Mouse (Mus musculus): Measurements from ENCODE around the gene Ntn5. TPM values are rescaled to one million over a fixed set of nuclear protein-coding genes. Genes with fewer than 3 reads are reported as not detected.

Gene Ntn5
- total RNA-seq, 2 experiments from 2014 or later, result 0.91 to 1.5 TPM

DNA sequence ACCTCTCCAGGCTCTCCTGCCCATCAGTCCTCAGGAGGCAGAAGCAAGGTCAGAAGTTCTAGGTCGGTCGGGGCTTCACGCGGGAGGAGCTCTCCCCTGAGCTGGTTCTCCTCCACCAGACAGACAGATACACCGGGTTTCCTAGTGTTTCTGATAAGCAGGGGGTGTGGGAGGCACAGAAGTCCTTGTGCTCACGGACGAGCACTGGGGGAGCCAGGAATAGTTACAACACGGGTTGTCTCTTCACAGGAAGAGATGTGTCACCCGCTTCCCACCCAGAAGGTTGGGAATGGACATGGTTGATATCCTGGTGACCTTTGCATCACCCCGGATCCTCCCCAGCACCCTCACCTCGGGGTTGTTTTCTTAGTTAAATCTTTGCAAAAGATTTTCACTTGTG lies 6.0 kb downstream of the Ntn5 start:
- intact Hi-C loops (cut with DNase I), result no loop called here
- DNase-seq (ENCODE audit: low spot score in 2 of 2), result no peak

DNA sequence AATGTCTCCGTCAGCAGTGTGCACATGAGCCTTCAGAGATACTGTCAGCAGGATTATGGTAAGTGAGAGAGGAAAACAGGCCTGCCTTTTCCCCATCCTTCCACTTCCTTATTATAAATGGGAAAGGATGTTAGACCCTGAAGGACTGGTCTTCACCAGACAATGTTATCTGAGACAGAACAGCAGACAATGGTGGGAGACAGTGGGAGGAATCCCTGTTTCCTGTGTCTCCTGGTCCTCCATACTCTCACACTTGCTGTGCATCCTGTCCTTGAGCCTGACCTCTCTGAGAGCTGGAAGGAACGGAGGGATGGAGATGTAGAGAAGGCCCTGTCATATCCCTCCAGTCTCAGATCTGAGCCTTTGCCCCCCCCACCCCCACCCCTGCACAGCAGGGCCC lies 8.5 kb downstream of the Ntn5 start:
- intact Hi-C loops (cut with DNase I), result no loop called here

DNA sequence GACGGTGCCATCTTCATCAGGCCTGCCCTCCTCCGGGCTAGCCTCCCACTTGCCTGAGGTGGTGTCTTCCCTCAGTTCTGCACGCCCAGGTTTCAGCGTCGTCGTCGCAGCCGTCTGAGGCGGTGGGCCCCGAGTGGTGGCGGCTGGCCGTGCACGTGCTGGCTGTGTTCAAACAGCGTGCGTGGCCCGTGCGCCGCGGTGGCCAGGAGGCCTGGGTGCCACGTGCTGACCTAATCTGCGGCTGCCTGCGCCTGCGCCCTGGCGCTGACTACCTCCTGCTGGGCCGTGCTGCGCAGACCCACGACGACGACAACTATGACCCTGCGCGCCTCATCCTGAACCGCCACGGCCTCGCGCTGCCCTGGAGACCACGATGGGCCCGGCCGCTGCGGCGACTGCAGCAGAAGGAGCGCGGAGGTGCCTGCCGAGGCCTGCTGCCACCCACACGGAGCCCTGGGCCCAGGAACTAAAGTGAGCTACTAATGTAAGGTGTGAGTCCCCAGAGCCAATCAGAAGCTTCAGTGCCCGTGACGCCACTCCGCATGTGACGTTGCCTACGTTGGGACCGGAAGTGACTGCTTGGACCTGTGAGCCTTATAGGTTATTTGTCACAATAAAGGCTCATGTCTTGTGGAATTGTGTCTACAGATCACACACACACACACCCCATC lies 10.2 kb downstream of the Ntn5 start, which contains the start of gene Sec1:
Sec1 (minus strand) TSS at position 482 of the 671 bp plus-strand sequence.
- no peak for DNase-seq (ENCODE audit: low spot score in 2 of 2)
- intact Hi-C loops (cut with DNase I), result no loop called here

More for the DNA sequence above, 8.5 kb downstream of the Ntn5 start:
- no peak for DNase-seq (ENCODE audit: low spot score in 2 of 2)

DNA sequence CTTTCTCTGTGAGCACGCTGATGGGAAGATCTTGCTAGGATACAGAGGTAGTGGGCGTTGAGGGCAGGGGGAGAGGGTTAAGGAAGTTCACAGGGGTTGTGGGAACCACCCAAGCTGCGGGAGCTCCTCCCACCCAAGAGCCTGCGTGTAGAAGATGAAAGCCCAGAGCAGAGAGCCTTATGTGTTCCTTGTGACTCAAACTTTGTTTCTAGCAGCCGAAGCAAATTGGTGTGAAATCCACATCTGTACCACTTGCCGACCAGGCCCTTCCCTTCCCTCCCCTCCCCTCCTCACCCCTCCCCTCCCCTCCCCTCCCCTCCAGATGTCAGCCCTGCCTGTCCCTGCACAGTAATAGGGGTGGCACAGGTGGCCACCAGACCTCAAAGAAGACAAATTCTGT lies 11.3 kb downstream of the Ntn5 start:
- no peak for DNase-seq (ENCODE audit: low spot score in 2 of 2)
- intact Hi-C loops (cut with DNase I), result loop anchor here (5.0 kb wide), 1 partner anchor 53 kb away; no protein-coding TSS in a partner anchor

DNA sequence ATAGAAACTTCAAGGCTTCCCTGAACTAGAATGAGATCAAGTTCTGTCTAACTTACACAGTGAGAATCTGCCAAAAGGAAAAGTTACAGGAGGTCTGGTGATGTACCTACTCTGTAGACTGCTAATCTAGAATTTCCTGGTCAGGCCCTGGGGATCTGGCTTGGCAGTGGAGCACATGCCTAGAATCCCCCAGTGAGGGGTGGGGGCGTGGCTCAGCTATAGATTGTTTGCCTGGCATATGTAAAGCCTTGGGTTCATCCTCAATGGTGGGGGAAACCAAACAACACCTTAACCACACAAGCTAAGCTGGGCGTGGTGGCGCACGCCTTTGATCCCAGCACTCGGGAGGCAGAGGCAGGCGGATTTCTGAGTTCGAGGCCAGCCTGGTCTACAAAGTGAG lies 14.1 kb downstream of the Ntn5 start:
- DNase-seq (ENCODE audit: low spot score in 2 of 2), result no peak
- intact Hi-C loops (cut with DNase I), result loop anchor here (5.0 kb wide), 1 partner anchor 56 kb away; no protein-coding TSS in a partner anchor

DNA sequence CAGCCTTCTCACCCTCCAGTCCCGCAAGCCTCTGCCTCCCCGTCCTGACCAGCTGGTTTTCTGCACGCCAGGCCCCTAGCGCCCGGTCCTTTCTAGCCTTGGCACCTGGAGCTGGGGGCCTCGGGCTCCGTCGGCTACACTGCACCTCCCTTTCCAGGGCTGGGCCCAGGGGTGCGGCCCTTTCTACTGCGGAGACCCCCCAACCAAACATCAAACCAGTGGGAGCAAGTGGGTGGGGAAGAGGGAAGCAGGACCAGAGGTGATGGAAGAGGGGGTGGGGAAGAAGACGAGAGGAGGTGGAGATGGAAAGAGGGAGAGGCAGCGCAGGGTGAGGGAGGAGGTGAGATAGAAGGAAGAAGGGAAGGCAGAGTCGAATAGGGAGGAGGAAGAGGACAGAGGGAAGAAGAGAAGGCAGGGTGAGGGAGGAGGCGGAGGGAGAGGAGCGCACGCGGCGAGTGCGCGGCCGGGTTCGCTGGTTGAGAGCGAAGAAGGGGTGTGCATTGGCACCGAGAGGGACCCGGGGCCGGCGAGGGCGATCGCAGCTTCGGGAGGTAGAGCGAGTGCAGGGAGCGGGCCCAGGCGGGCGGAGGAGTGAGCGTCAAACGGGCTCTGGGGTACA lies 15.8 kb downstream of the Ntn5 start, which contains the start of gene Car11:
Car11 (plus strand) TSS at position 321 of the 619 bp plus-strand sequence.
- DNase-seq (ENCODE audit: low spot score in 2 of 2), result peak in 1 of 2 experiments; percentile 60

DNA sequence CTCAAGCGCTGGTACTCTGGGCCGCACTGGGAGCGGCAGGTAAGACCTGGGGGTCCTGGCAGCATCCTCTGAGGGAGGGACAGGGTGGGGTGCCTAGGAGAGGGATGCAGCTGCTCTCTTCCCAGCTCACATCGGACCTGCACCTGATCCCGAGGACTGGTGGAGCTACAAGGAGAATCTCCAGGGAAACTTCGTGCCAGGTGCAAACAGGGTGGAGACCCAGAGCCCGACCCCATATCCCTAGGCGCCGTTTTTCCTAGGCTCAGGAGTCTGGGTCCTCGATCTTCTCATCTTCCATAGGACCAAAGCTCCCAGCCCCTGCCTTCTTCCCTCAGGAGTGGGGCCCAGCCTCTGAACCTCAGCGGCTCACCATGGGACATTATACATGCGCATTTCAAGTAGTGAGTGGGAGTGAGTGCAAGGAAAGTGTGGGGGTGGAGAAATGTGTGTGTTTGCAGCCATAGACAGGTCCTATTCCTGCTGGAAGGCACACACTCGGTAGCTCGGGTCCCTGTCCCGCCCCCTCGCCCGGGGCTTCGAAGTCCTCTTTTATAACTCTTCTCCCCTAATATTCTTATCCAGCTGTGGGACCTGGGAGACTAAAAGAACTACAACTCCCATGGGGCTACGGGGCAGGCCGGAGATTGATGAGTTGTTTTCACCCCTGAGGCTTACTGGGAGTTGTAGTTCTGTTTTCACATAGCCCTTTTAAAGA lies 16.6 kb downstream of the Ntn5 start:
- DNase-seq (ENCODE audit: low spot score in 2 of 2), result peak; percentile 82 to 93
- intact Hi-C loops (cut with DNase I), result loop anchor here (10.0 kb wide), 1 partner anchor 236 kb away; the partner anchor contains the start of gene Bax

More for the DNA sequence above, 15.8 kb downstream of the Ntn5 start, which contains the start of gene Car11:
- intact Hi-C loops (cut with DNase I), result loop anchor here (5.0 to 10.0 kb wide), 2 partner anchors 57 to 235 kb away; partner anchors contain the start of gene Bax

DNA sequence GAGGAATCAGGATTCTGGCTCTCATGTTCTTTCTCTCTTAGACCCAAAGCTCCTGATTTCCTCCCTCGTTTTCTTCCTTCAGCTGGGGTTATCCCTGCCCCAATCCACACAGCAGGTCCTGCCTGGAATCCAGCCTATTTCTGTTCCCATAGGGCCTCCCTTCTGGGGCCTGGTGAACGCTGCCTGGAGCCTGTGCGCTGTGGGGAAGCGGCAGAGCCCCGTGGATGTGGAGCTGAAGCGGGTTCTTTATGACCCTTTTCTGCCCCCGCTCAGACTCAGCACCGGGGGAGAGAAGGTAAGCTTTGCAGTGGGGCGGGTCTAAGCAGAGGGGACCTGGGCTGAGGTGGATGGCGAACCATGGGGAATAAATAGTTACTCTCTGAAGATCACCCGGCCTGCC lies 17.2 kb downstream of the Ntn5 start:
- intact Hi-C loops (cut with DNase I), result loop anchor here (10.0 kb wide), 1 partner anchor 236 kb away; the partner anchor contains the start of gene Bax
- DNase-seq (ENCODE audit: low spot score in 2 of 2), result no peak

DNA sequence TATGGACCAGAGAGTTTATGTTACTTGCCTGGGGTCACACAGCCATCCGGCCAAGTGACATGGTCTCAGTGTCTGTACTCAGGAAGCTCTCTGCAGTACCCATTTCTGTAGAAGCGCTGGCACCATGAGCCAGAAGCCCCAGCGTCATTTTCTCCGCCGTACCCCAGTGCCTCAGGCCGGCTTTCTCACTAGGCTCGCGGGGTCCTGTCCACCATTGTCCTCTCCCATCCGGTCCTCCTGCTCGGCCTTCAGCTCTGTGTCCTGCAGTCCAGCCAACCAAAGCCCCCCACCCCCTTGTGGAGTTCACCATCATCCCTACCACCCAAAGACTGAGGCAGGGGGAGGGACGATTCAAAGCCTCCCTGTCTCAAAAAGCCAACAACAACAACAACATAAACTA lies 17.8 kb downstream of the Ntn5 start:
- intact Hi-C loops (cut with DNase I), result loop anchor here (10.0 kb wide), 1 partner anchor 237 kb away; the partner anchor contains the start of gene Bax
- DNase-seq (ENCODE audit: low spot score in 2 of 2), result no peak

DNA sequence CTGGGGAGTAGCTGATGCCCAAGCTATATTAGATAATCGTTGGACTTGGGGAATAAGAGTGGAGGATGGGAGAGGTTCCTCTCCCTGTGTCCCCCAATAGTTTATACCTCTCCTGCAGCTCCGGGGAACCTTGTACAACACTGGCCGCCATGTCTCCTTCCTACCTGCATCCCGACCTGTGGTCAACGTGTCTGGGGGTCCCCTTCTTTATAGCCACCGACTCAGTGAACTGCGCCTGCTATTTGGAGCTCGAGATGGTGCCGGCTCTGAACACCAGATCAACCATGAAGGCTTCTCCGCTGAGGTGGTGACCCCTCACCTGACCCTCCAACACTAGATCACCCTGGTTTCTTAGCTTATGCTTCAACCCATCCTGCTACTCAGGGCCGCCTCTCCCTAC lies 18.5 kb downstream of the Ntn5 start:
- intact Hi-C loops (cut with DNase I), result loop anchor here (10.0 kb wide), 1 partner anchor 238 kb away; the partner anchor contains the start of gene Bax
- no peak for DNase-seq (ENCODE audit: low spot score in 2 of 2)

DNA sequence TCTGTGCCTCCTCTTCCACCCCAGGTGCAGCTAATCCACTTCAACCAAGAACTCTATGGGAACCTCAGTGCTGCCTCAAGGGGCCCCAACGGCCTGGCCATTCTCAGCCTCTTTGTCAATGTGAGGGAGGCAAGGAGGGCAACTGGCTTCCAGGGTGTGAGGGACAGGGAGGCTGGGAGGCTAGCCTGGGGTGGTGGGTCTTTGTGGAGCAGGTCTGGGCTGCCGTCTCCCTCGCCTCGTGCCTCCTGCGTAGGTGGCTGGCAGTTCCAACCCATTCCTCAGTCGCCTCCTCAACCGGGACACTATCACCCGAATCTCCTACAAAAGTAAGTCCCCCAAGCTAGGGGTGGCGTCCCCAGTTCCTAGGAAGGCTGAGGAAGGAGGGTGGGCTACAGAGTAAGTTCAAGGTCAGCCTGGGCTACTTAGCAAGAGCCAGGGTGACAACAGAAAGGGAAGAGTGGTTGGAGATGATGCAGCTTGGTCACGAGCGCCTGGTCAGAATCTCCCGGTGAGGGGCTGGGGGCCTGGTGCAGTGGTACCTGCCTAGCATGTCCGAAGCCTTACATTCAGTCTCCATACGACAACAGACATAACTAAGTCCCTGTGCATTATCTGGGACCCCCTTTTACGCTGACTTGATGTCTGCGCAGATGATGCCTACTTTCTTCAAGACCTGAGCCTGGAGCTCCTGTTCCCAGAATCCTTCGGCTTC lies 19.1 kb downstream of the Ntn5 start:
- intact Hi-C loops (cut with DNase I), result loop anchor here (10.0 kb wide), 1 partner anchor 238 kb away; the partner anchor contains the start of gene Bax
- no peak for DNase-seq (ENCODE audit: low spot score in 2 of 2)

DNA sequence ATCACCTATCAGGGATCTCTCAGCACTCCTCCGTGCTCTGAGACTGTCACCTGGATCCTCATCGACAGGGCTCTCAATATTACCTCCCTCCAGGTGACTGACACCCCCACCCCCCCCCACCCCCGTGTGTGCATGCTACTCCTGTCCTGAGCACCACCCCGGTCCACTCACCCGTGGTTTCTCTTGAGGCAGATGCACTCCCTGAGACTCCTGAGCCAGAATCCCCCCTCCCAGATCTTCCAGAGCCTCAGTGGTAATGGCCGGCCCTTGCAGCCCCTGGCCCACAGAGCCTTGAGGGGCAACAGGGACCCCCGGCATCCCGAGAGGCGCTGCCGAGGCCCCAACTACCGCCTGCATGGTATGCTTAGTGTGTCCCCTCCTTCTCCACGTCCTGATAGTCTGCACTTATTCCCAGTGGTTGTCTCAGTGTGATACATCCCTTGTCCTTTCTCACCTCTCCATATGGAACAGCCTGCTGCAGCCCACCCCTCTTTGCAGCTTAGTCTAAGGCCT lies 19.8 kb downstream of the Ntn5 start:
- no peak for DNase-seq (ENCODE audit: low spot score in 2 of 2)
- intact Hi-C loops (cut with DNase I), result loop anchor here (10.0 kb wide), 1 partner anchor 239 kb away; the partner anchor contains the start of gene Bax

DNA sequence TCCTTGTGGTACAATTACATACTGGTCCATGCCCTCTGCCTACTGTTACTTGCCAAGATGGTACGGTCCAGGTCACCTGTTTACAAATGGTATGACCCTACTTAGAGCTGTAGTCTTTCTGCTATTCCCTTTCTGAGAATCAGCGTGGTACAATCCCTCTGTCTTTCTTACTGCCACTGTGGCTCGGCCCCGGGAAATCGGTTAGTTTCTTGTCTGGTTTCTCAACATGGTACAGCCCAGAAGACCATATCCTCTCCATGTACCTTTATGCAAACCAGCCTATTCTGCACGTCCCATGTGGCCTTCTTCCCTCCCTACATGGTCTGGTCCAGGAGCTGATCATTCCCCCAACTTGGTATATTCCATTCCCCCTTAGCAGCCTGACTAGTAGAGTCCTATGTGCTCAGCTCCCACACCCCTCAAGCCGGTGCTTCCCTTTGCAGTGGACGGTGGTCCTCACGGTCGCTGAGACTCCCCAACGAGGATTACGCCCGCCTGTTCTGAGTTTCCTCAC lies 20.3 kb downstream of the Ntn5 start:
- peak; percentile 84 to 98 for DNase-seq (ENCODE audit: low spot score in 2 of 2)
- intact Hi-C loops (cut with DNase I), result loop anchor here (10.0 kb wide), 1 partner anchor 239 kb away; the partner anchor contains the start of gene Bax

DNA sequence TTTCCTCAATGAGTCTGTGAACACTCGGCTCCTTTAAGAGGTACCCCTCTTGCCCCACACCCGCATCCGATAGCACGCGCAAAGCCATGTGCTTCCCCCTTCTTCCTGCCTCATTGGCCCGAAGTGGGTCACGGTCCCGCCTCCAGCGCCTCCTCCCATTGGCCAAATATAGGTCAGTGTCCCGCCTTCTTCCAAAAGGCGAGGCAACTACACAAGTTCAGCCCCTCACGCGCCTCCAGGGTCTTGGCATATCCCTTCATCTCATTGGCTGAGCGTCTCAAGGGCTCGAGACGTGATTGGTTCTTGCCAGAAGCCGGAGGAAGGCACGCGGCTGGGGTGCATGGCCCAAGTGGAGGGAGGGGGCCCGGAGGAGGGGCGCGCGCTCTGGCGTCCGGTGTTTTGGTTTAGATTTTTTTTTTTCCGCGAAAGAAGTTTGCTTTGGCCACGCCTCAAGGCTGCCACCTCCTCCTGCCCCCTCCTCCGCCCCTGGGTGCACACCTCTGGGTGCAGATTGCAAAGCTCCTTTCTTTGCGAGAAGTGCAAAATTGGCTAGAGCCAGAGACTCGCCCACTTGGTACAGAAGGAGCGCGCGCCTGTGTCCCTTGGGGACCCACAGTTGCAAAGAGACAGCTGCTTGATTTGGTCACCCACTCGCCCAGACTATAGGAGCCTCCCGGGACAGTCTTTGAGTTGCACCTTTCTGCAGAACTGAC lies 21.1 kb downstream of the Ntn5 start, which contains the start of gene Dbp:
Dbp (plus strand) TSS at position 359 of the 713 bp plus-strand sequence.
- intact Hi-C loops (cut with DNase I), result loop anchor here (10.0 kb wide), 1 partner anchor 240 kb away; the partner anchor contains the start of gene Bax
- peak; percentile 99 to 100 for DNase-seq (ENCODE audit: low spot score in 2 of 2)

DNA sequence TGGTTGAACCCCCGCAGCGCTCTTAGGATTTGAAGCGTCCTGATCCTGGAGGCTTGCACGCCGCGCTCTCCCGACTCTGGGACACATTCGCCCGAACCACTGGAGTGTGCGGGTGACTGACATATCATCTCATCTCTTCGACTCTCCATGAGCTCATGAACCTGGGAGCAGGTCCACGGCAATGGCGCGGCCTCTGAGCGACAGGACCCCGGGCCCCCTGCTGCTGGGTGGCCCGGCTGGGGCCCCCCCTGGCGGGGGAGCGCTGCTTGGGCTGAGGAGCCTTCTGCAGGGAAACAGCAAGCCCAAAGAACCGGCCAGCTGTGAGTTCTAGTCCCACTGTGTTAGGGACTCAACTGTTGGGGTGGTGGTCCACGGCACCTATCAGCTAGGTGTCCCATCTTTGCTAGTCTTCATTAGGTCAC lies 21.6 kb downstream of the Ntn5 start:
- intact Hi-C loops (cut with DNase I), result loop anchor here (10.0 kb wide), 1 partner anchor 241 kb away; the partner anchor contains the start of gene Bax

DNA sequence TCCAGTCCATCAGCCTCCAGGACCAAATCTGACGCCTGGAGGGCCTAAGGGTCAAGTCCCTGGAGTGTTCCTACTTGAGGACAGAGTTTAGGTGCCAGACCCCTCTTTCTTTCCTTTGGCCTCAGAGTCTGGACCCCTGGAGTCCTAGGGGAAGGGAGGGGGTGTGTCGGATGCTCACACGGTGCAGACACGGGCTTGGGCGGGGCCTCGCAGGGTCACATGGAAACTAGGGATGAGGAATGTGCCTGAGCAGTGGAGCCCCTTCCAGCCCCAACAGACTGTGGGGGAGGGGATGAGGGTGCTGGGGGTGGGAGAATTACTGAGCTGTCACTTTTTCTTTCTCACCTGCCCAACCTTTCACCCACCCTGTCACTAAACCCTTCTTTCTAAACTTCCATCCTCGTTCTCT lies 22.1 kb downstream of the Ntn5 start:
- intact Hi-C loops (cut with DNase I), result loop anchor here (10.0 kb wide), 1 partner anchor 241 kb away; the partner anchor contains the start of gene Bax
- DNase-seq (ENCODE audit: low spot score in 2 of 2), result peak; percentile 84 to 95

More for the DNA sequence above, 21.6 kb downstream of the Ntn5 start:
- no peak for DNase-seq (ENCODE audit: low spot score in 2 of 2)

DNA sequence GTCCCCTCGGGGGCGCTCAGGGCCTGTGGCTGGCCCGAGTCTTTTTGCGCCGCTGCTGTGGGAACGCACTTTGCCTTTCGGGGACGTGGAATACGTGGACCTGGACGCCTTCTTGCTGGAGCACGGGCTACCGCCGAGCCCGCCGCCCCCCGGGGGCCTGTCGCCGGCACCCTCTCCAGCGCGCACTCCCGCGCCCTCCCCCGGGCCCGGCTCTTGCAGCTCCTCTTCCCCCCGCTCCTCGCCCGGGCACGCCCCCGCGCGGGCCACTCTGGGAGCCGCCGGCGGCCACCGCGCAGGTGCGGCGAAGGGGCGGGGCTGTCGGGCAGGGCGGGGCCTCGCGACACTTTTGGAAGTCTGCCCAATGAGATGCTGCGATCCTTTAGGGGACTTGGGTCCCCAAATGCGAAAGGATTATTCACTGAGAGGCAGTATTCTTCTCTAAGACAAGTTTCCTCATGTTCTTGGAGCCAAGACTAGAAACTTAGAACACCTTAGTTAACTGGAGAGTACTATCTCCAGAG lies 23.0 kb downstream of the Ntn5 start:
- intact Hi-C loops (cut with DNase I), result loop anchor here (10.0 kb wide), 1 partner anchor 242 kb away; the partner anchor contains the start of gene Bax
- DNase-seq (ENCODE audit: low spot score in 2 of 2), result peak; percentile 84 to 92
